10 mouse cellular contexts compared by ENCODE assay signal in genomic region chr5:140723822-140724221, GRCm38 (mm10). TPM values are rescaled to one million over a fixed set of nuclear protein-coding genes. Genes with fewer than 3 reads are reported as not detected.
DNase-seq lines count a peak whose midpoint lies in the region; ATAC-seq lines count a peak whose summit lies in the region.
"Had no signal": no experiment of that assay in that cellular context is flagged by ENCODE, and none has a peak within 500 bp of the region (broad histone marks: within the 10 kb centered on the region; RNA-seq: fewer than 3 reads in every experiment).

TSS of gene Amz1 (plus strand) at chr5:140724127.

- H3K36me3 ChIP-seq in midbrain, embryonic 13.5 days = peaks cover 12% of the 10 kb centered on the region
- H3K36me3 ChIP-seq in midbrain, embryonic 10.5 days = peaks cover 15% of the 10 kb centered on the region

- ATAC-seq in midbrain, embryonic 13.5 days = peak; percentile 82

- H3K9ac ChIP-seq in midbrain, embryonic 13.5 days (replicated peaks) = 0 out of 2 replicates have a peak within 1 kb of the TSS, but pooled peaks have one; percentile 1

- H3K4me1 ChIP-seq in midbrain, embryonic 13.5 days (replicated peaks) = peaks cover 27% of the 10 kb centered on the region
- no peaks in the 10 kb centered on the region for H3K4me1 ChIP-seq in midbrain, embryonic 10.5 days

- H3K4me2 ChIP-seq in midbrain, embryonic 13.5 days (replicated peaks) = 0 out of 2 replicates have a peak within 1 kb of the TSS, but pooled peaks have one; percentile 25

- H3K27me3 ChIP-seq in midbrain, embryonic 13.5 days = no peaks in the 10 kb centered on the region
- H3K27me3 ChIP-seq in midbrain, embryonic 10.5 days (ENCODE audit: low read depth, poor library complexity, severe bottlenecking) = no peaks in the 10 kb centered on the region

- no peak for DNase-seq in midbrain, embryonic 10.5 days (ENCODE audit: low spot score)
- peak; percentile 45 to 57 for DNase-seq in frontal cortex, postnatal 25 days (ENCODE audit: low spot score in 2 of 2)
- peak; percentile 76 to 77 for DNase-seq in left cerebral cortex, postnatal 36 days (ENCODE audit: low spot score in 2 of 2)
- peak; percentile 72 for DNase-seq in right cerebral cortex, postnatal 36 days (ENCODE audit: low spot score in 2 of 2)
- no peak for DNase-seq in heart, adult 11 months
- no peak for DNase-seq in yolk sac, embryonic 10.5 days (ENCODE audit: low spot score)
- DNase-seq in spleen, postnatal 14 days (ENCODE audit: low spot score in 2 of 2) = no peak
- DNase-seq: heart, postnatal 10 days had no signal

- no peak within 1 kb of the TSS for H3K4me3 ChIP-seq in midbrain, embryonic 13.5 days (replicated peaks)
- H3K4me3 ChIP-seq in midbrain, embryonic 10.5 days = no peak within 1 kb of the TSS
- H3K4me3 ChIP-seq: myocyte had no signal

- WGBS in midbrain, embryonic 13.5 days = 62% methylated on average over 13 of the region's 13 CpGs
- 79% methylated on average over 13 of the region's 13 CpGs for WGBS in midbrain, embryonic 10.5 days

- intact Hi-C loops in left cerebral cortex, postnatal 36 days (cut with DNase I) = no loop called here

- H3K27ac ChIP-seq in midbrain, embryonic 13.5 days = no peak within 1 kb of the TSS
- no peak within 1 kb of the TSS for H3K27ac ChIP-seq in midbrain, embryonic 10.5 days (replicated peaks)

- H3K9me3 ChIP-seq in midbrain, embryonic 13.5 days = no peaks in the 10 kb centered on the region; the same call in 1 of the 2 replicates
- no peaks in the 10 kb centered on the region; the same call in 1 of the 2 replicates for H3K9me3 ChIP-seq in midbrain, embryonic 10.5 days (replicated peaks)

RNA-seq across cellular contexts. Expression of gene Amz1, which starts in this region (rescaled TPM):
- 2.1 and 3.2 TPM in 2 replicates for polyA plus RNA-seq in midbrain, embryonic 13.5 days (2015; fragmentation: Nextera tagmentation; extraction: Ambion mirVana)
- 0.78 and 1.2 TPM in 2 replicates for polyA plus RNA-seq in midbrain, embryonic 10.5 days (2016; fragmentation: Nextera tagmentation; extraction: Ambion mirVana)
- 10 to 100 TPM; 16.6 to 24.8 TPM for total RNA-seq in left cerebral cortex, postnatal 36 days (2021)

Comparison
In these comparisons a context has a peak if more than half of its experiments do, and no peak if none do; other contexts are left out.
1. DNase-seq: peak in frontal cortex, postnatal 25 days (2 of 2), left cerebral cortex, postnatal 36 days (2 of 2) and right cerebral cortex, postnatal 36 days (2 of 2); none in midbrain, embryonic 10.5 days (single experiment), heart, adult 11 months (single experiment), yolk sac, embryonic 10.5 days (single experiment) and spleen, postnatal 14 days (0 of 2).